Mouse (Mus musculus) cortical plate, adult 2 months (tissue): ENCODE results near the gene Txndc5.

ENCODE experiments used
- CTCF ChIP-seq: fragments of 200-500 bp; IDR thresholded peaks from 2 replicates; pipeline ENCODE4 v1.5.1; 2011; ENCODE audit warnings: mild to moderate bottlenecking, control low read depth, low read length; ENCODE audit not compliant: insufficient read depth; ENCODE audit errors: extremely low read depth
- POLR2A ChIP-seq: fragments of 200-500 bp; IDR thresholded peaks from 2 replicates; pipeline ENCODE4 v1.6.1; 2011; ENCODE audit warnings: mild to moderate bottlenecking, low read length, control low read depth; ENCODE audit not compliant: insufficient read depth; ENCODE audit errors: extremely low read depth

DNA sequence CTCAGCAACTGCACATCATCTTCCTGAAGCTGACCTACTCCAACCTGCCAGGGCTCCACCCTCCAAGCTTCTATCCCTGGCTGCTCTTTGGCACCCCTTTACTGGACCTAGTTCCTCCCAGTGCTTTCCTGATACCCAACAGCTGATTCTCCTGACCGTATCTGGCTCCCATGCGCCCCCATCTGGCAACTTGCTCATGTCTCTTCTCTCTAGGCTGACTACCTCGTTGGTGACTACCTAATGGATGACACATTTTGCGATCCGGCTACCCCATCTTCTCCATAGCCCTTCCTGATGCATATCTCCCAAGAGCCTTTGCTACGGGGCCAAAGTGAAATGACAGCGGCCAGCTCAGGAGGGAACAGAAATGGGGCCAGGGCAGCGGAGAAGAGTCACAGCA, 22.3 kb downstream of the Txndc5 start:
- TF ChIP-seq CTCF (peak; percentile 28; the same call in 1 of the 2 replicates), POLR2A (no peak)
